Mouse (Mus musculus) adrenal gland (tissue): Measurements from ENCODE around the gene Etv5.

Experiments
- intact Hi-C: fragments of 180-260 bp; cut with DNase I; formaldehyde crosslinking; loops from one replicate; pipeline ENCODE4 v1.15.1; 2025

Gene Etv5

DNA sequence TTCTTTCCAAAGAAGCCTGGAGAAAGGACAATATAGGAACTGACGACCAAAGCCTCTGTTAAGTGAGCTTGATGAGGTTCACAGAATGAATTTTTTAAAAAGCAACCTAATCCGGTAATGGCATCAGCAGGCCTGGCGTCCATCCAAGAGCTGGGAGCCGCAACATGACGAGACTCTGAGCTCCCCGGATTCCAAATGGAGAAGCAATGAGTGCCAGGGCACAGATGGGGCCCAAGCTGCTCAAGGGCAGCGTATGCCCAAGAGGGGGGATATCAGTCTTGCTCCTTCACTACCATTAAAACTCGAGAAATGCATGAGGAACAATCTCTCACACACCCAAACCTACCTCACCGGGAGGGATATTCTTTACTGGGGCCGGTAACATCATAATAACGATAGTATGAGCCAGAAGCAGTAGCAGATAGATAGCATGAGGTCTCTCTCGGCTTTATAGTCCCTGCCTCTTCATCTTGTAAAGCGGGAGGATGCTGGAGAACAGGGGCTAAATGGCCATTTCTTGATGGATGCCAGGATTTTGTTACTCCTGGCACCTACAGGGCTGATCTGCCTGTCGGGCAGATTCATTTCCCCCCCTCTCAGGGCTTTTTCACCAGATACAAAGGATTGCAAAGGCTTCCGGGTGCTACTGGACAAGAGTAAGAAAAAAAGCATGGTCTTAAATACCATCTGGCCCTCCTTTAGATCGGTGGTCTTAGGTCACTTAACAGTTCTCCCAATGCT is 9.1 kb downstream of the Etv5 start:
- intact Hi-C loops: no loop called here

- intact Hi-C loops: no loop called here
Observed at GRCm38 (mm10) chr16:22429377-22429776, 10.1 kb downstream of the Etv5 start.

- intact Hi-C loops: no loop called here
Observed at GRCm38 (mm10) chr16:22428853-22429341, 10.6 kb downstream of the Etv5 start.

DNA sequence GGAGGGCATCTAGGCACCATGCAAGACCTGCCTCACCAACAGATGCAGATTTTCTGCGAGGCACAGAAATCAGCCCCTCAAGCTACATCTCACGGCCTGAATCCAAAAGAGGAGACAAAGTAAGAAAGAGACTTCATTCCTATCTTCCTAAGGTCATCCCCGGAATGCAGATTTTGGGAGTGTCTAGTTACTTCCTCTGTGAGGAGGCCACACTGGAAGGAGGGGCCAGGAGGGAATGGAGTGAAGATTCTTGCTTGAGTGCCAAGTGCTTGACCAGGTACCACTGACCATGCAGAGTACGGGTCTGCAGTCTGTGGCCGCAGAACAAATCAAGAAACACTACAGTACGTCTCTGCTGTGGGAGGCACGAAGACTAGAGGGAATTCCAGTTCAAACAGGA is 12.7 kb downstream of the Etv5 start:
- intact Hi-C loops: no loop called here

DNA sequence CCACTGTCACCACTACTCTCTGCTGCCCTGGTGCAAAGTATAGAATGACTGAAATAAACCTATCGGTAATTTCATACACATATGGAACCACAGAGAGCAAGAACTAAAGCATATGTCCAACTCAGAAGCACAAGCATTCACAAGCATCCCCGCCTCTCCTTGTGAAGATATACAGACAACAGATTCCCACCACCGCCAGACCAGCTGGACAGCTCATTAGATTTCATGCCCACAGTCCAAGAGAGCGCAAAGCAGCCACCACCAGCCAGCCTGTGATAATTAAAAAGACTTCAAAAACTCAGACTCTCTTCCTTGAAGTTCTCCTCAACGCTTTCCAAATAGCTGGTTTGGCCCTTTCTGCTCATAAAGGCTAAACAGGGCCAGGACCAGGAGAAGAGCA is 17.3 kb downstream of the Etv5 start:
- intact Hi-C loops: no loop called here

GRCm38 (mm10) chr16:22417931-22418330 is 21.6 kb downstream of the Etv5 start:
- intact Hi-C loops: no loop called here

DNA sequence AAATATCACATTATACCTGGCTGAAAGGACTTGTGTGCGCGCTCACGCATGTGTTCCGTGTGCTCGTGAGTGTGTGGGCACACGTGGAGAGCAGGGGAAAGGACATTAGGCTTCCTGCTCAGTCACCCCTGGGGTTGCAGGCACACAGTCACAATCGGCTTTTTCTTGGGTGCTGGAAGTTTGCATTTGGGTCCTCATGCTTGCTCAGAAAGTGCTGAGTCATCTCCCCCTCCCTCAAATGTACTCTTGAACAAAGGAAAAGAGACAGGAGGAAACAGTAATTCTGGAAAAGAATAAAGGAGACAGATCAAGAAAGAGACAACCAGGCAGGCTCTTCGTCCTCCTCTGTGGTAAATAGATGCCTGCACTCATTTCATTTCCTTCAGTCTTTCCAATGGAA is 22.5 kb downstream of the Etv5 start:
- intact Hi-C loops: no loop called here

- intact Hi-C loops: no loop called here
Observed at GRCm38 (mm10) chr16:22416140-22416848, 23.2 kb downstream of the Etv5 start.

DNA sequence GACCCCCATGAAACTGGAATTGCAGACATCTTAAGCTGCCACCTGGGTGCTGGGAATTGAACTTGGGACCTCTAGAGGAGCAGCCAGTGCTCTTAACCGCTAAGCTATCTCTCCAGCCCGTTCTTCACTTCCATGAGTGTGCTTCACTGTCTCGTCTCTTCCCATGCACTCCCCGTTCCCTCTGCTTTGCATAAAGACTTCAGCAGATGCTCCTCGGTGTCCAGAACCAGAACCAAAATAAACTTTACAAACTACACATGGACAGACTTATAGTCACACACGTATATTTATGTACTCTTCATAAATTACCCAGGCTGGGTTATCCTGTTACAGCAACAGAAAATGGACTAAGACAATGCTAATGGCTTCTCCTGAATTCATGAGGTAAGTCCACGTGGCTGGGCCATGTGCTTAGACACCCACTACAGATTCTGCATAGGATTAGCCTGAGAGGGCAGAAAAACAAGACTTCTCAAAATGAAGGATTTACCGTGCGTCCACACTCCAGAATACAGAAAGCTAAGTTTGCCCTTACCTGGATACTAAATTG is 25.2 kb downstream of the Etv5 start:
- intact Hi-C loops: no loop called here

DNA sequence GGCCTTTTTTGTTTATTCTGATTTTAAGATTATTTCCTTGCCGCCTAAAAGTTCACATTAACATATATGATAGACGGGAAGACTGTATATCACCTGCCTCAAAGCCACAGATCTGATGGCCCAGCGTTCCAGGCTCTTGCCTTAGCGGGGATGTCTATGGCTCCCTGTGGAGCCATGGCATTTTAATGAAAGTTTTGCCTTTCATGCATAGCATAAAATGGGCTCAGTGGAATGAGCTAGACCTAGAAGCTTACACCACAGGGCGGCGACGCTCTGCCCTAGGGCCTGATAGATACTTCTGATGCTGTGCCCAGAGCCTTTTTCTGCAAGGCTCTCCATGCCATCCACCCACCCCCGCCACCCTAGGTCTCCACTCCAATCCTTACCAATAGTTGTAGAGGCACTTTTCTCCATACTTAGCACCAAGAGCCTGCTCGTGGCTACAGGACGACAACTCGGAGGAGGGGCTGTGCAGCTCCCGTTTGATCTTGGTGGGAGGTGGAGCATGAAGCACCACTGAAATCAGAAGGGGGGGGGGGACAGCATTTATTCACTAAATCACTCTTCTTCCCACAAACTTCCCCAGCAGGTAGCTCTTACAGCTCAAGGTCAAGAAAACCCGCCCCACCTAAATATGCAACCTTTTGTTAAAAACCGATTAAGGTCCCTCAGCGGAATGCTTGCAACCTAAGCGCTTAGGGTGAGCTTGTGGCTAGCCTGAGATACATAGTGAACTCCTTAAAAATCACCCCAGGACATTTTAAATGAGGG is 26.9 kb downstream of the Etv5 start:
- intact Hi-C loops: no loop called here

DNA sequence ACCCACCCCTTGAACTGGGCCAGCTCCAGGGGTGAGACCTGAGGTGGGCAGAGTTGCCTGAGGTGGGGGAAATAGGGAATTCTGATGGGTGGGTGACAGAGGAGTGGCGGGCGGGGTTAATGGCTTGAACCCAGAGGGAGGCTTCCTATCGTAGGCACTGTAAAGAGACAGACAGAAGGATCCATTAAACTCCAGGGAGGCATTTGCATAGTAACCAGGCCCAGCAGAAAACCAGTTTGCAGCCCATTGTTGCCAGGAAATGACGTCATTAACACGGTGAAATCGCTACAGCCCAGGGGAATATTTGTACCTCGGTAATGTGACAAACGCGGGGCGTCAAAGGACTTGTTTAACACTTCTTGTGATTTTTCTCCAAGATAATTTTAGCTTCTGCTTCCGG is 27.8 kb downstream of the Etv5 start:
- intact Hi-C loops: no loop called here

DNA sequence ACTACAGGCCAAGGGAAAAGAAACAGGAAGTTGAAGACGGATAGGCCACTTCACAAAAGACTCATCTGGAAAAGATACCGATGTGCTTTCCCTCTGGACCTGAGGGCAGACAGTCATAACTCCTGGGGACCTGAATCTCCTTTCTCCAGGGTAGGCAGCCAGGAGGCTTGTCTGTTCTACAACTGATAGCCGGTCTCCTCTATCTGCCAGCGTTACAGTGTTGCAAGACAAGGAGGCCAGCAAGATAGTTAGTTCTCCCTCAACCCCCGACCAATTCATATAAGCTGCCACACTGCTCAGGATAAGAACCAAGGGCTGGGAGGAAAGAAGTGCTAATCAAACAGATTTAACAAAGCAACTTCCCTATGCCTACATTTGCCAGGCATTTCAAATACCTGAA is 29.5 kb downstream of the Etv5 start:
- intact Hi-C loops: no loop called here

DNA sequence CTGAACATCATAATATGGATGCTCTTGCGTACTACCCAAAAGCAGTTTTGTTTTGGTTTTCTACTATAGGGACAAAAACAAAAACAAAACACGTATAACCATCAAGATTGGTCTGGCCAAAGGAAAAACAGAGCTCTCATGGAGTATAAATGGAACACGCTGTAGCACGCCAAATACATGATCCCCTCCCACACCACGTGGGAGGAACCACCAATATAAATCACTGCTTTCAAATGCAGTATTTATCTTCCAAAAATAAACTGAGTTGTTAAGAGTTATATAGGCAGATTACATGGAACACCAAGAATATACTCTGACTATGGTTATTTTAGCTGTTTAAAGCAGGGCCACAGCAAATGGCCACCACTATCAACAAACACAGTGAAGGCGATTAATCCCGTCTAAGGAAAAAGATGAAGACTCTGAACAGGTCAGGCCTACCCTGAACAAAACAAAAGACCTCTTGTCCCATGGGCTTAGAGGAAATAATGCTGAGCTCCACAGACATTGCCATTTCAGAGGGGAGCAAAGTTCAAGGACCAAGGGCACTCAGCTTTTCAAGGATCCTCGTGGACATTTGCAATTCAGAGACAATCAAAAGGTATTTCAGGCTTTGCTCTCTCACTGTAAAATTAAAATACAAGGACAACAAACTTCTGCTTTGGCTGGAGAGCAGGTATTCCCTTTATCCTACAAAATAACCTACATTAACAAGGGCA is 30.7 kb downstream of the Etv5 start:
- intact Hi-C loops: no loop called here

GRCm38 (mm10) chr16:22406747-22407146 is 32.8 kb downstream of the Etv5 start:
- intact Hi-C loops: no loop called here

DNA sequence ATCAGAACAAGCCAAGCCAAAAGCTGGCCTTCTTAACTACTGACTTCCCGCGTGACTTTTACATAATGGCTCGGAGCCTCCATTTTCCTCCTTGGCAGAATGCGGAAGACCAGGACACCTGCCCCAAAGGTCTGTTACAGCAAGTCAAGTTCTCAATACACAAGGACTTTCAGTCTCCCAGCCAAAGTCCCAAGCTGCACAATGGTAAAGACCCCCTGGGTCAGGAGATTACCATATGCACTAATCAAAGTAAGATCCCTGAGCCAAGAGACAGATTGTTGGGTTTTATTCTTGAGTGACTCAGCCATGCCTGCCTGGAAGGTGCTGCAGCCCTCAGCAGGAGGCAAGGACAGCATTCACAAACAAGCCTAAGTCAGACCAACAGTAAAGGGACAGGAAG is 33.5 kb downstream of the Etv5 start:
- intact Hi-C loops: no loop called here

- intact Hi-C loops: no loop called here
Observed at GRCm38 (mm10) chr16:22405492-22405891, 34.0 kb downstream of the Etv5 start.

GRCm38 (mm10) chr16:22403715-22404114 is 35.8 kb downstream of the Etv5 start:
- intact Hi-C loops: no loop called here

- intact Hi-C loops: no loop called here
Observed at GRCm38 (mm10) chr16:22402600-22402999, 36.9 kb downstream of the Etv5 start.

DNA sequence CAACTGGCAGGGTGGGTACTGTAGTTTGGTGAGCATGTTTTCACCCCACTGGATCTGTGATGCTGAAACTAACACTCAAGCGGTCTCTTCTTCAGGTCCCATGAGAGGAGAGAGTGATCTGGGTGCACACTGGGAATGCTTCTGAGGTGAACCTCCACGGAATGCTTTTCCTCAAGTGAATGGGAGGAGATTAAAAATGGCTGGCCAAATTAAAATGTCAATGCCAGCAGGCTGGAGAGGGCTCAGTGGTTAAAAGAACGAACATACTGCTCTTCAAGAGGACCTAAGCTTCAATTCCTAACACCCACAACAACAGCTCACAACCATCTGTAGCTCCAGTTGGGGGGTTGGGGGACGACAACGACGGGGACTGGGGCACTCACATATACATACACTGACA is 39.3 kb downstream of the Etv5 start:
- intact Hi-C loops: no loop called here

- intact Hi-C loops: no loop called here
Observed at GRCm38 (mm10) chr16:22398784-22399453, 40.6 kb downstream of the Etv5 start.

GRCm38 (mm10) chr16:22398354-22398753 is 41.2 kb downstream of the Etv5 start:
- intact Hi-C loops: no loop called here
